Mouse (Mus musculus): ENCODE results near the gene Rnf212b. TPM values are rescaled to one million over a fixed set of nuclear protein-coding genes. Genes with fewer than 3 reads are reported as not detected.

The Rnf212b gene
- polyA plus RNA-seq, 1 experiment from 2014 or later, result not detected

DNA sequence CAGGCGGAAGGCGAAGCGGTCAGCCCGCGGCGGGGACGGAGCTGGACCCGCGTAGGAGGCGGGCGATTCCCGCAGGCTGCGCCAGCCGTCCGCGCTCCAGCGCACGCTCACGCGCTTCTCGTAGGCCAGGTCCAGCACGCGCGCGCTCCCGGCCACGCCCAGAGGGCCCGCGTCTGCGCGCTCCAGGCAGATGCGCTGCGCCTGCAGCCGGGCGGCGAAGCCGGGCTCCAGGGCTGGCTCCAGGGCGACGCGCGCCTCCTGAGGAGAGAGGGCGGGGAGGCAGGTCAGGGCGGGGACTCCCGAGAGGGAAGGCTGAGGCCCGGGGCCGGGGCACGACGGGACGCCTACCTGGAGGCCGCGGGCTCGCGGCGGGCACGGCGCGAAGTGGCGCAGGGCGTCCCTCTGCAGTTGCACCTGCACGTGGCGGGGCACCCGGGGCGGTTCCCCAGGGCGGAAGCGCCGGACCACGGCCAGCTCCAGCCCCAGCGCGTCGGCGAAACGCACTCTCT, 62.7 kb downstream of the Rnf212b start:
- H3K4me3 ChIP-seq (ENCODE audit: low read length), result peak overlapping the region; percentile 83
- peak; percentile 89 for ATAC-seq
- no peaks in the 10 kb centered on the region for H3K27me3 ChIP-seq (replicated peaks; ENCODE audit: control insufficient read depth, insufficient read depth, low read length)
- no peaks in the 10 kb centered on the region for H3K9me3 ChIP-seq (ENCODE audit: control insufficient read depth, low read length)
- H3K27ac ChIP-seq (ENCODE audit: low read depth, low read length), result peak overlapping the region; percentile 96
- 0% methylated on average over 55 of the region's 72 CpGs for WGBS
- peak overlapping the region; percentile 97 for H3K9ac ChIP-seq (ENCODE audit: low read depth, low read length)
- no peaks in the 10 kb centered on the region for H3K36me3 ChIP-seq (ENCODE audit: control insufficient read depth, insufficient read depth, low read length)
- H3K4me1 ChIP-seq (ENCODE audit: control insufficient read depth, insufficient read depth, low read depth, low read length), result peaks cover 9% of the 10 kb centered on the region
- H3K4me2 ChIP-seq (ENCODE audit: low read length), result peak overlapping the region; percentile 91

DNA sequence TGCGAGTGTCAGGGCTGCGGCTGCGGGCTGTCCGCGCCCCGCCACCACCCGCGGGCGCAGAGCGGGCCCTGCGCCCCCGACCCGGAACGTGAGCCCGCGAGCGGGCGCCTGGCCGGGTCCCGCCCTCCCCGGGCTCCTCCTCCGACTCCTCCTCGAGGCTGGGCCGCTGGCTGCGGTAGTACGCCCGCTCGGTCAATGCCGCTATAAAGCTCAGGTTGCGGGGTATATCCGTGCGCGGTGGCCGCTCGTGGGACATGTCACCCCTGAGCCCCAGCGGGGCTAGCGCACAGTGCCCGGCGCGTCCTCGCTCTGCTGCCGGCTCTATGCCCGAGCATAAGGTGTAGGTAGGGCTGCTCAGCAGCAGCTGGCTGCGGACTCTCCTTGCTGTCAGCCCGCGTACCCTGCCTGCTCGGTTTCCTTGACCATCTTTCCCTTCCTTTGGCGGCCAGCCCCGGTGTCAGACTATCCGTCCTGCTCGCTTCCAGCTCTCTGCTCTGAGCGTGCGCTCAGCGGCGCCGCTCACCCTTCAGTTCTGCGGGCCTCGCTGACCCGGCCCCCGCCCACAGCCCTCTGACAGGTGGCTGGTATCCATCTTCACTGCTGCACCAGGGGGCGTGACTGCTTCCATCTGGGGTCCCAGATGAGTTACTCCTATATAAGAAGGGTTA, 63.2 kb downstream of the Rnf212b start, which contains the start of gene Ppp1r3e:
Gene Ppp1r3e, minus strand, starts transcription at position 503 of the 668 bp plus-strand sequence.
- H3K4me3 ChIP-seq (ENCODE audit: low read length), result peak within 1 kb of the TSS; percentile 83
- H3K4me1 ChIP-seq (ENCODE audit: control insufficient read depth, insufficient read depth, low read depth, low read length), result peaks cover 9% of the 10 kb centered on the region
- under 1% methylated on average over 51 of the region's 61 CpGs for WGBS
- peak within 1 kb of the TSS; percentile 96 for H3K27ac ChIP-seq (ENCODE audit: low read depth, low read length)
- H3K27me3 ChIP-seq (replicated peaks; ENCODE audit: control insufficient read depth, insufficient read depth, low read length), result no peaks in the 10 kb centered on the region
- no peaks in the 10 kb centered on the region for H3K9me3 ChIP-seq (ENCODE audit: control insufficient read depth, low read length)
- peak; percentile 84 for ATAC-seq
- peak within 1 kb of the TSS; percentile 91 for H3K4me2 ChIP-seq (ENCODE audit: low read length)
- H3K36me3 ChIP-seq (ENCODE audit: control insufficient read depth, insufficient read depth, low read length), result no peaks in the 10 kb centered on the region
- peak within 1 kb of the TSS; percentile 97 for H3K9ac ChIP-seq (ENCODE audit: low read depth, low read length)

DNA sequence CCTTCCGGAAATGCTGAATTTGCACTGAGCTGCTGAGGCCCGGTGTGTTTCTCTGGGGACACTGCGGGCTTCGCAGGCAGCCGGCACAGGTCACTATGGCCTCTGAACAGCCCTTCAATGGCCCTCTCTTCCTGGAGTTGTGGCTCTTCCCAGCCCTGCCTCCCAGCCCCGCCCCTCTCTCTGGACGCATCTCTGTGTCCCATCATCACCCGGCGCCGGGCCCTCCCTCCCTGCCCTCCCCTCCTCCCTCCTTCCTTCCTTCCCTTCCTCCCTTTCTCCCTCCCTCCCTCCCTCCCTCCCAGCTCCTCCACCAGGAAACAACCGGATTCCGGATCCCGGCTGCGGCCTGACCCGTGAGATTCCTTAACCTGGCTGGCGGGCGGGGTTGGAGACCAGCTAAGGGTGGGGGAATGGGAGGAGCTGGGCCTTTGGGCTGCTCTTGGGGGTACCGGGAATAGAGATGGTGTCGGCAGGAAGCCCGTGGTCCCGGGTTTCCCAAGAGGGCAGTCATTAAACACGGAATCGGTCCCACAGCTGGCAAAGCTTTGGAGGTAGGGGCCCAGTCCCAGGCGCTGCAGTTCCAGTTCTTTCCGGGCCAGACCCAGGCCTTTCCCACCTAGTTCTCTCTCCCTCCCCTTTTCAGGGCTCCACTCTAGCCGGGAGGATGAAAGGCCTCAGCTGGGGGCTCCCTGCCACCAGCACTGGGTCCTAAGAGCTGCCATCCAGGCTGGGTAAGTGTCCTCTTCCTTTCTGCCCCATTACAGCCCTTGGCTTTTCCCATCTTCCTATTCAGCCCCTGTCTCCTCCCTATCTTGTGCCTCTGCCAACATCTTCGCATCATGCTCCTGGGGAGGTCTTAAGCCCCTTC, 69.4 kb downstream of the Rnf212b start, which contains the start of the genes Bcl2l2 and Gm20521:
Gene Bcl2l2, plus strand, starts transcription at position 224 of the 868 bp plus-strand sequence.
Gene Gm20521, plus strand, starts transcription at position 288 of the 868 bp plus-strand sequence.
- under 1% methylated on average over 27 of the region's 27 CpGs for WGBS
- peak within 1 kb of the TSS; percentile 77 for H3K9ac ChIP-seq (ENCODE audit: low read depth, low read length)
- peak; percentile 89 for ATAC-seq

DNA sequence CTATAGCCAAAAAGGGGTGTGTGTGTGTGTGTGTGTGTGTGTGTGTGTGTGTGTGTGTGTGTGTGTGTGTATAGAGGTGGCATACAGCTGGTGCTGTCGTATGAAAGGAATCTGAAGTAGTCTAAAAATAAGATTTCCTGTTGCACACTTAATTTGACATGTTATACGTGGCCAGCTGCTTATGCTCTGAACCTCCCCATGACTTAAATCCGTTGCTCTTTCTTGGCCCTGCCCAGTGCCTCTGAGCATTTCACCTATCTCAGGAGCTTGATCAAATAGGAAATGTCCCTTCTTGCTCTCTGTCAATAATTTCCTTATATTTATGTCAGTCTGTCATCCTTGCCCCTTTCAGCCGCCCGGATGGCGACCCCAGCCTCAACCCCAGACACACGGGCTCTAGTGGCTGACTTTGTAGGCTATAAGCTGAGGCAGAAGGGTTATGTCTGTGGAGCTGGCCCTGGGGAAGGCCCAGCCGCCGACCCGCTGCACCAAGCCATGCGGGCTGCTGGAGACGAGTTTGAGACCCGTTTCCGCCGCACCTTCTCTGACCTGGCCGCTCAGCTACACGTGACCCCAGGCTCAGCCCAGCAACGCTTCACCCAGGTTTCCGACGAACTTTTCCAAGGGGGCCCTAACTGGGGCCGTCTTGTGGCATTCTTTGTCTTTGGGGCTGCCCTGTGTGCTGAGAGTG, 70.2 kb downstream of the Rnf212b start:
- Histone ChIP-seq H3K36me3 (ENCODE audit: control insufficient read depth, insufficient read depth, low read length) (no peaks in the 10 kb centered on the region), H3K4me1 (ENCODE audit: control insufficient read depth, insufficient read depth, low read depth, low read length) (peaks cover 21% of the 10 kb centered on the region), H3K9ac (ENCODE audit: low read depth, low read length) (peak overlapping the region; percentile 77), H3K4me2 (ENCODE audit: low read length) (peak overlapping the region; percentile 77), H3K27ac (ENCODE audit: low read depth, low read length) (peak overlapping the region; percentile 91), H3K4me3 (ENCODE audit: low read length) (peak overlapping the region; percentile 61), H3K27me3 (replicated peaks; ENCODE audit: control insufficient read depth, insufficient read depth, low read length) (no peaks in the 10 kb centered on the region), H3K9me3 (ENCODE audit: control insufficient read depth, low read length) (no peaks in the 10 kb centered on the region)
- no peak for ATAC-seq
- WGBS, result 33% methylated on average over 20 of the region's 21 CpGs

More for the DNA sequence above, 69.4 kb downstream of the Rnf212b start, which contains the start of the genes Bcl2l2 and Gm20521:
- Histone ChIP-seq H3K36me3 (ENCODE audit: control insufficient read depth, insufficient read depth, low read length) (no peaks in the 10 kb centered on the region), H3K9me3 (ENCODE audit: control insufficient read depth, low read length) (no peaks in the 10 kb centered on the region), H3K4me1 (ENCODE audit: control insufficient read depth, insufficient read depth, low read depth, low read length) (peaks cover 21% of the 10 kb centered on the region), H3K27me3 (replicated peaks; ENCODE audit: control insufficient read depth, insufficient read depth, low read length) (no peaks in the 10 kb centered on the region), H3K4me2 (ENCODE audit: low read length) (peak within 1 kb of the TSS; percentile 77), H3K27ac (ENCODE audit: low read depth, low read length) (peak within 1 kb of the TSS; percentile 91), H3K4me3 (ENCODE audit: low read length) (peak within 1 kb of the TSS; percentile 61)

DNA sequence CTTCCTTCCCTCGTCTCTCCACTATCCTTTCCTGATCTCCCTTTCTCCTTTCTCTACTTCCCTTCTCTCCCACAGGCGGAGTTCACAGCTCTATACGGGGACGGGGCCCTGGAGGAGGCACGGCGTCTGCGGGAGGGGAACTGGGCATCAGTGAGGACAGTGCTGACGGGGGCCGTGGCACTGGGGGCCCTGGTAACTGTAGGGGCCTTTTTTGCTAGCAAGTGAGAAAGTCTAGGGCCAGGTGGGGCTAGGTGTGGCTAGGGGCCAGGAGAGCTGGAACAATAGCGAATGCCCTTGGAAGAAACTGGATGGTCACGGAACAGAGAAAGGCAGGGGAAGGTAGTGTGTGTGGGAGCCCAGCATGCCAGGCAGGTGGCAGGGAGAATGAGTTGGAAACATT, 71.4 kb downstream of the Rnf212b start:
- no peak overlapping the region for H3K4me2 ChIP-seq (ENCODE audit: low read length)
- no peak for ATAC-seq
- no peaks in the 10 kb centered on the region for H3K27me3 ChIP-seq (replicated peaks; ENCODE audit: control insufficient read depth, insufficient read depth, low read length)
- peaks cover 21% of the 10 kb centered on the region for H3K4me1 ChIP-seq (ENCODE audit: control insufficient read depth, insufficient read depth, low read depth, low read length)
- H3K4me3 ChIP-seq (ENCODE audit: low read length), result no peak overlapping the region
- no peaks in the 10 kb centered on the region for H3K9me3 ChIP-seq (ENCODE audit: control insufficient read depth, low read length)
- H3K36me3 ChIP-seq (ENCODE audit: control insufficient read depth, insufficient read depth, low read length), result no peaks in the 10 kb centered on the region
- H3K27ac ChIP-seq (ENCODE audit: low read depth, low read length), result no peak overlapping the region
- H3K9ac ChIP-seq (ENCODE audit: low read depth, low read length), result no peak overlapping the region
- WGBS, result 88% methylated on average over 11 of the region's 11 CpGs

DNA sequence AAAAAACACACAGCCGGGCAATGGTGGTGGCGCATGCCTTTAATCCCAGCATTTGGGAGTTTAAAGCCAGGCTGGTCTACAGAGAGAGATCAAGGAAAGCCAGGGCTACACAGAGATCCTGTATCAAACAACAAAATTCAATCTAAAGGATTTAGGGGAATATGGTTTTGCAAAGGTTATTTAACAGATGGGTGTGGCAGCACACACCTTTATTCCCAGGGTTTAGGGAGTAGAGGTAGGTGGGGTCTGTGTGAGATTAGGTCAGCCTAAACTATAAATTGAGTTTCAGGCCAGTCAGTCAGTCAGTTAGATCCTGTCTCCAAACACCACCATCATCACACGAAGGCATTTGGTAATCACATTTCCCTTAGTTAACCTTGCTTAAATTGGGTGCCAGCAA, 78.3 kb downstream of the Rnf212b start, which contains the start of gene Pabpn1:
Gene Pabpn1, plus strand, starts transcription at position 301 of the 400 bp plus-strand sequence.
- ATAC-seq, result no peak
- H3K27me3 ChIP-seq (replicated peaks; ENCODE audit: control insufficient read depth, insufficient read depth, low read length), result no peaks in the 10 kb centered on the region
- H3K36me3 ChIP-seq (ENCODE audit: control insufficient read depth, insufficient read depth, low read length), result peaks cover 10% of the 10 kb centered on the region
- WGBS, result 97% methylated on average over 3 of the region's 3 CpGs
- peak within 1 kb of the TSS; percentile 59; the same call in 1 of the 2 replicates for H3K9ac ChIP-seq (ENCODE audit: low read depth, low read length)
- peak within 1 kb of the TSS; percentile 59 for H3K4me2 ChIP-seq (ENCODE audit: low read length)
- H3K4me3 ChIP-seq (ENCODE audit: low read length), result peak within 1 kb of the TSS; percentile 51
- H3K4me1 ChIP-seq (ENCODE audit: control insufficient read depth, insufficient read depth, low read depth, low read length), result peaks cover 11% of the 10 kb centered on the region
- H3K9me3 ChIP-seq (ENCODE audit: control insufficient read depth, low read length), result no peaks in the 10 kb centered on the region
- H3K27ac ChIP-seq (ENCODE audit: low read depth, low read length), result peak within 1 kb of the TSS; percentile 90

DNA sequence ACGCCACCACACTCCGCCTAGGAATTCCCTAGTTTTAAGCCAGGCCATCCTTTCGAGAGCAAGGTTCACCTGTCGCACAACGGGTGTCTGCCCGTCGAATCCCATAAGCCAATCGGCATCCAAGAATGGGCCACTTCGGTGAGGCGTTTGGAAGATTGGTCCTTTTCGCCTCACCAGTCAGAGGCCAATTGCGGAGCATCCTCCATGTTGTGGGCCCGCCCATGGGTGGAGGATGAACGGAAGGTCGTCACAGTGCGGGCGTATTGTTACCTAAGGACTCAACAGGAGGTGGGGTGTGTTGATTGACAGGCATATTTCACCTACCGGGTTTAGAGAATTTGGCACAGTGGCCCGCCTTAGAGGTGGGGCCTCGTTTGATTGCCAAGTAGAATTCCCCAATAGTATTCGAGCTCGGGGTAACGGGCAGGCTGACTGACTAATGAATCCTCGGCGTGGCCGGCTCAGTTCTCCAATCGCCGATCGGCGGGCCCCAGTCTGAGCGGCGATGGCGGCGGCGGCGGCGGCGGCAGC, 79.8 kb downstream of the Rnf212b start:
- Histone ChIP-seq H3K36me3 (ENCODE audit: control insufficient read depth, insufficient read depth, low read length) (peaks cover 15% of the 10 kb centered on the region), H3K9ac (ENCODE audit: low read depth, low read length) (peak overlapping the region; percentile 100)
- ATAC-seq, result peak; percentile 99

DNA sequence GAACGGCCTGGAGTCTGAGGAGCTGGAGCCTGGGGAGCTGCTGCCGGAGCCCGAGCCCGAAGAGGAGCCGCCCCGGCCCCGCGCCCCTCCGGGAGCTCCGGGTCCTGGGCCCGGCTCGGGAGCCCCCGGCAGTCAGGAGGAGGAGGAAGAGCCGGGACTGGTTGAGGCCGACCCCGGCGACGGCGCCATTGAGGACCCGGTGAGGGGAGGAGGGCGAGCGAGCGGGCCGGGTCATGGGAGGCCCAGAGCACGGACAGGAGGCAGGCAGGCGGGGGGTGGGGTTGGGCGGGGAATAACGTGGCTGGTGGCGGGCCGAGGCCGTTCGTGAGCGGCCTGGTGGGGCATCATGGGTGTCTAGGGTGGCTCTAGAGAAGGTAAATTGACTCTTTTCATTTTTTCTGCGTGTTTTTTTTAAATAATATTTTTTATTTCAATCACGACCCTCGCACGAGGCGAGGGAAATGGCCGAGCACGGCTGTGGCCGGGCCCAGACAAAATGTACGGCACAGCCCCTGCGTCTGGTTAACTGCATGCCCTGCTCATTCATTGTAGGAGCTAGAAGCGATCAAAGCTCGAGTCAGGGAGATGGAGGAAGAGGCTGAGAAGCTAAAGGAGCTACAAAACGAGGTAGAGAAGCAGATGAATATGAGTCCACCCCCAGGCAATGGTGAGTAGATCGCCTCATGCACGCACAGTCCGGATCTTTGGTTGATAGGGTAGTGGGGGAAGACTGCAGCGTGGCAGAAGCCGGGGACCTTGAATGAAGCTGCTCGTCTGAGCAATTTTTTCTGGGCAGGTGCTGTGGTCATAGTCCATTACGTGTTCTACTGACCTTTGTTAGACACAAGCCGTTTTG, 80.6 kb downstream of the Rnf212b start:
- peak; percentile 26 for ATAC-seq
- Histone ChIP-seq H3K9me3 (ENCODE audit: control insufficient read depth, low read length) (no peaks in the 10 kb centered on the region), H3K4me1 (ENCODE audit: control insufficient read depth, insufficient read depth, low read depth, low read length) (peaks cover 11% of the 10 kb centered on the region), H3K36me3 (ENCODE audit: control insufficient read depth, insufficient read depth, low read length) (peaks cover 19% of the 10 kb centered on the region), H3K27me3 (replicated peaks; ENCODE audit: control insufficient read depth, insufficient read depth, low read length) (no peaks in the 10 kb centered on the region), H3K9ac (ENCODE audit: low read depth, low read length) (peak overlapping the region; percentile 100), H3K27ac (ENCODE audit: low read depth, low read length) (peak overlapping the region; percentile 99), H3K4me3 (ENCODE audit: low read length) (peak overlapping the region; percentile 93), H3K4me2 (ENCODE audit: low read length) (peak overlapping the region; percentile 79)
- WGBS, result under 1% methylated on average over 40 of the region's 54 CpGs

More for the DNA sequence above, 79.8 kb downstream of the Rnf212b start:
- Histone ChIP-seq H3K4me1 (ENCODE audit: control insufficient read depth, insufficient read depth, low read depth, low read length) (peaks cover 11% of the 10 kb centered on the region), H3K4me2 (ENCODE audit: low read length) (peak overlapping the region; percentile 59), H3K27ac (ENCODE audit: low read depth, low read length) (peak overlapping the region; percentile 99), H3K27me3 (replicated peaks; ENCODE audit: control insufficient read depth, insufficient read depth, low read length) (no peaks in the 10 kb centered on the region), H3K4me3 (ENCODE audit: low read length) (peak overlapping the region; percentile 93), H3K9me3 (ENCODE audit: control insufficient read depth, low read length) (no peaks in the 10 kb centered on the region)
- WGBS, result 1% methylated on average over 38 of the region's 38 CpGs
